ENCODE assay signal across 8 mouse cellular contexts in genomic region chr11:96075509-96076220, GRCm38 (mm10). TPM values are rescaled to one million over a fixed set of nuclear protein-coding genes. Genes with fewer than 3 reads are reported as not detected.
DNase-seq lines count a peak whose midpoint lies in the region; ATAC-seq lines count a peak whose summit lies in the region.

Gene Atp5g1 (minus strand): TSS chr11:96075670.

- peaks cover 25% of the 10 kb centered on the region for H3K36me3 ChIP-seq in heart, embryonic 10.5 days
- H3K36me3 ChIP-seq in kidney, embryonic 15.5 days = peaks cover 21% of the 10 kb centered on the region

- peak within 1 kb of the TSS; percentile 65 for H3K9ac ChIP-seq in kidney, embryonic 15.5 days

- H3K4me1 ChIP-seq in heart, embryonic 10.5 days = peaks cover 28% of the 10 kb centered on the region
- H3K4me1 ChIP-seq in kidney, embryonic 15.5 days = peaks cover 17% of the 10 kb centered on the region

- ATAC-seq in erythroblast, adult 5-6 weeks (replicated peaks; ENCODE audit: low FRiP score, poor library complexity, severe bottlenecking) = peak; percentile 95
- ATAC-seq in kidney, embryonic 15.5 days (replicated peaks; ENCODE audit: low FRiP score) = peak; percentile 98
- ATAC-seq in monocyte, adult 5-6 weeks (replicated peaks; ENCODE audit: insufficient number of reproducible peaks, low FRiP score, low TSS enrichment, poor library complexity, severe bottlenecking) = peak; percentile 96

- H3K4me2 ChIP-seq in kidney, embryonic 15.5 days = peak within 1 kb of the TSS; percentile 85

- H3K9me3 ChIP-seq in heart, embryonic 10.5 days = no peaks in the 10 kb centered on the region
- H3K9me3 ChIP-seq in kidney, embryonic 15.5 days (replicated peaks) = no peaks in the 10 kb centered on the region

- H3K27ac ChIP-seq in heart, embryonic 10.5 days = peak within 1 kb of the TSS; percentile 94
- peak within 1 kb of the TSS; percentile 87 for H3K27ac ChIP-seq in kidney, embryonic 15.5 days

- H3K4me3 ChIP-seq in heart, embryonic 10.5 days = peak within 1 kb of the TSS; percentile 84
- H3K4me3 ChIP-seq in kidney, embryonic 15.5 days (replicated peaks) = peak within 1 kb of the TSS; percentile 67

- H3K27me3 ChIP-seq in heart, embryonic 10.5 days (ENCODE audit: insufficient read depth, poor library complexity, severe bottlenecking) = no peaks in the 10 kb centered on the region
- no peaks in the 10 kb centered on the region for H3K27me3 ChIP-seq in kidney, embryonic 15.5 days

- under 1% methylated on average over 37 of the region's 37 CpGs for WGBS in heart, embryonic 10.5 days
- WGBS in kidney, embryonic 15.5 days = under 1% methylated on average over 37 of the region's 37 CpGs

- DNase-seq in B cell, adult 2 months = peak; percentile 93 to 96
- DNase-seq in brain, adult 2 months (ENCODE audit: low read depth, low spot score) = peak; percentile 100
- DNase-seq in heart, embryonic 10.5 days (ENCODE audit: low spot score) = peak; percentile 100
- DNase-seq in liver = peak; percentile 97
- DNase-seq in spleen, postnatal 4 days (ENCODE audit: low spot score in 2 of 2) = peak; percentile 94 to 96

RNA-seq across cellular contexts. Expression of gene Atp5g1, which starts in this region (rescaled TPM):
- 127 and 128 TPM in 2 replicates for total RNA-seq in erythroblast, adult 5-6 weeks (2015; ENCODE audit: low replicate concordance)
- total RNA-seq in erythroblast, adult 5-6 weeks (2017; ENCODE audit: low replicate concordance) = 4.8 and 21.7 TPM in 2 replicates
- 1,240 and 1,624 TPM in 2 replicates for polyA plus RNA-seq in heart, embryonic 10.5 days (2016; fragmentation: Nextera tagmentation; extraction: Ambion mirVana)
- polyA plus RNA-seq in kidney, embryonic 15.5 days (2015; fragmentation: Nextera tagmentation; extraction: Ambion mirVana) = 648 and 705 TPM in 2 replicates
- 1.6 to 31.3 TPM (median 27.1 TPM) in 3 replicates for total RNA-seq in monocyte, adult 5-6 weeks (2017)

Comparison
In these comparisons a context has a peak if more than half of its experiments do, and no peak if none do; other contexts are left out.
1. Peak in every context shown above with its lines: DNase-seq, ATAC-seq, H3K4me3 ChIP-seq and H3K27ac ChIP-seq.